Mouse (Mus musculus) embryonic stem cell, embryonic (primary cell): ENCODE data around the gene Guf1.

Experiments
- CTCF ChIA-PET, 4 experiments: fragments of 300-600 bp in 2 of 4; fragments of 350-600 bp in 2 of 4; sonication (Branson Sonifier 250); formaldehyde crosslinking; loops; one replicate each; lab custom pipeline; 2022; ENCODE audit warnings: inconsistent platforms in 2 of 4; lab: Charles Lee
- POLR2A ChIA-PET, 4 experiments: fragments of 300-600 bp in 2 of 4; fragments of 350-600 bp in 2 of 4; sonication (Branson Sonifier 250); formaldehyde crosslinking; loops; one replicate each; lab custom pipeline; 2022; ENCODE audit warnings: antibody characterized with exemption in 4 of 4, inconsistent platforms in 1 of 4; lab: Charles Lee

Gene Guf1

DNA sequence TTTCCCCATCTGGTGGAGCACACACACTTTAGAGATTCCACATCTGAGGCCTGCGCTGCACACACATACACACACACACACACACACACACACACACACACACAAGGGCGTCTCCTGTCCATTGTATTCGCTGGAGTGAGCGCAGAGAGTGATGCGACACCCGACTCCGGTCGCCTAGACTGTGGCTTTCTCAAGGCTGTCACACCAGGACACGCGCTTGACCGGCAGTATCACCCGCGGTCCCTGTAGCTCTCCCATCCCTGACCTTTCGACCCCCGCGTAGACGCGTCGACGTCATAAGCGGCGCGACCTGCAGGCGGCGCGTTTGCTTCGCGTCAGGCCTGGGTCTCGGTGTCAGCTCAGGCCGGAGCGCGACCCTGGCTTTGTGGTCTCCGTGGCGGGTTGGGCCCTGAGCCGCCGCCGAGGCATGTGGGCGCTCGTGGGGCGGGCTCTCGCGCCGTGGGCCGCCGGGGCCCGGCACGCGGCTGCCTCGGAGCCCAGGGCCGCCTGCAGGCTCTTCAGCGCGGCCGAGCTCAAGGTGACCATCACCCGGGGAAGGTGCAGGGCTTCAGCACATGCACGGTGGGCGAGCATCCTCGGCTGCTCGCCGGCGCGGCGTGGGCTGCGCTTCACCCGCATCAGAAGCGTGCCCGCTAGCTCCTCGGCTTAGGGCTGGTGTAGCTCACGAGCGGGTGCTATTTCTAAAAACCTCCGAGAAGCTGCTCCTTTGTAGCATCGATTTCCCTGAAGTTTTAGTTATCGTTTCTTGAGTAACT lies at the start of gene Guf1:
TSS of gene Guf1 (plus strand) at position 296 of the 776 bp plus-strand sequence.
- ChIA-PET POLR2A (interaction anchor here in 3 of 4 experiments (0.7 to 2.2 kb wide), 11 partner anchors 9 to 85 kb away, joined by 3 to 13 read pairs (median 4); partner anchors contain the start of gene Gnpda2 (in 3 of the 3)), CTCF (no interaction called here)

DNA sequence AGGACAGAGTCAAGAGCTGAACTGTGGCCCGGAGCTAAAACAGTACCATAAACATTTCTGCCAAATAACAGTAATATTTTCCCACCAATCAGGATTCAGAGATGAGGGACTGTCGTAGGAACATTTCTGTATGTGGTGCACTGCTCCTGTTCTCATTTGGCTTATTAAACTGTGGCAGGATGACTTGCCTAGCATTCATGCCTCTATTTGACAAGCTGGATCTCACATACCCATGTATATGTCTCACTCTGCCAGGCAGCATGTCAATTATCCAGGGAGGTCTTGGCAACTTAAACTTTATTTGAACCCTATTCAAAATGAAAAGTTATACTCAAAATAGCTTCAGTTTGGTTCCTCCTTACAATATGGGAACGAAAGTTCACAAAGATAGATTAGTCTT lies 49.7 kb upstream of the Guf1 start:
- CTCF ChIA-PET, result no interaction called here
- POLR2A ChIA-PET, result interaction anchor here in 1 of 4 experiments (0.6 kb wide), 1 partner anchor 13 kb away, joined by 4 read pairs; no protein-coding TSS in a partner anchor

DNA sequence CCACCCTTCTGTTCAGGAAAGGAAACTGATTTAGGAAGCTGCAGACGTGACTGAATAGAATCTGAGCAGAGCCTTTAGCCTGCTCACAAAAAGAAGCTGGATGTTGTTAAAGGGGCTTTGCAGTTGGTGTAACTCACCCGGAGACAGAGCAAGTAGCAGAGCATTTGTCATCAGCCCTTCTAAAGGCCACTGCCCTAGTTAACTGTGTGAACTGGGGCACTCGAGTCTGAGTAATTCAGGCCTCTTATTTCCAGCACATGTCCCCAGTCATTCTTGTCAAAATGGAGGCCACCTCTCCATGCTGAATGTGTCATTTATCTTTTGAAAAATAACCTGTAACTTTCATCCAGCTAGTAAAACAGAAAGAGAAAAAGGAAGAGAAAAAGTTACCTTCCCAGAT lies 45.1 kb upstream of the Guf1 start:
- CTCF ChIA-PET, result no interaction called here

DNA sequence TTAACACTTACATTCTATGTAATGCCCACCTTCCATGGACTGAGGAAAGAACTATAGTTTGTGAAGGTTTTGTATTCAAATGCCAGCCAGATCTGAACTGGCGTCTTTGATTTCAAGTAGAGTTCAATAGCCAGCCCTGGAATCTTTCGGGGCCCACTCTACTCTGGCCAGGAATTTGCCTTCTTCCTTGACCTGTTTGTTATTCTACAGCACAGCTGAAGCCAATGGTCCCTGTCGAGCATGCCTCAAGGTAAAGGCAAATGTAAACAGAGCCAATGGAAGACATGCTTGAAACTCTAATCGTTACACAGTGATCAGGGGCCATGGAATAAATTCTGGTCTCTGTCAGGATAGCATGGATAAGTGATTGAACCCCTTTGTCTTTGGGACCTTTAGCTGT lies 44.5 kb upstream of the Guf1 start:
- ChIA-PET POLR2A (no interaction called here), CTCF (no interaction called here)

More for the DNA sequence above, 45.1 kb upstream of the Guf1 start:
- POLR2A ChIA-PET, result no interaction called here

DNA sequence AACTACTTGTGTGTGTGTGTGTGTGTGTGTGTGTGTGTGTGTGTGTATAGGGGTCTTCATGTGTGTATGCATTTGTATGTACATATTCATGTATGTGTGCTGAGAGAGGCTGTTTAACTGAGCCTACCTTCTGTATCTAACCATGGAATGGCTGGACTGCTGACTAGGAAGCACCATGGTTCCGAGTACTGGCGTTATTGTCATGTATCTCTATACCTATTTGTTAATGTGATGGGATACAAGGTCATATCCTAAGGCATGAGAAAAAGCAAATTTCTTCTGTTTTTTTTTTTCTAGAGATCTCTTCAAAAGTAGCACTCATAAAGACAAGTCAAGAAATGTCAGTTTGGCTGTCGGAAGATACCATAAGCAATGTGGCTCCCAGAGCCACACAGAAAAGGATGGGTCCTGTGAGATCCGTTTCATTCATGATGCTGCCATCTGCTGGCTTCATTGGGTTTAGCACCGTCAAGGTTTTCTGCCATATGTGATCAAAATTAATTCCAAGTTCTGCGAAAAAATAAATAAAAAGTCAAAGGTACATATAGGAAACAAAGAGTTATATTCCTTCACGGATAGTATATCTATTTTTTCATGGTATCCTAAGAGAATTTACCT lies 36.0 kb upstream of the Guf1 start:
- ChIA-PET POLR2A (interaction anchor here in 1 of 4 experiments (0.6 kb wide), 1 partner anchor 13 kb away, joined by 4 read pairs; no protein-coding TSS in a partner anchor), CTCF (interaction anchor here in 3 of 4 experiments (0.6 to 1.1 kb wide), 3 partner anchors 57 to 1437 kb away, joined by 3 read pairs; no protein-coding TSS in a partner anchor)

DNA sequence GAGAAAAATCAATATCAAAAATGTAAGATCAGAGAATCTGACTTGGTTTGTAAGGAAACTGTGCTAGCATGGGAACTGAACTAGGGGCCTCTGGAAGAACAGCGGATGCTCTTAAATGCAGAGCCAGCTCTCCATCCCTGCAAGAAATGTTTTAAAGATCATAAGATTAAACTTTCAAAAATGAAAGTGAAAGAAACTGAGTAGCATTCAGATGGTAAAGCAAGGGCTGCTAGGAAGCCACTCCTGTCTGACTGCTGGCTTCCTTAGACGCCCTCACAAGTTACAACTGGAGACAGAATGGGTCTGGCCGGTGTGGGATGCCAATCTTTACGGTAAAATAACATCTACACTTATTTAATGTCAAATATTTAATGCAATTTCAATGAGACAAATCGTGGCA lies 34.7 kb upstream of the Guf1 start:
- CTCF ChIA-PET, result no interaction called here
- POLR2A ChIA-PET, result interaction anchor here in 1 of 4 experiments (0.6 kb wide), 1 partner anchor 183 kb away, joined by 3 read pairs; no protein-coding TSS in a partner anchor

GRCm38 (mm10) chr5:69523944-69524343 lies 32.8 kb upstream of the Guf1 start:
- CTCF ChIA-PET, result no interaction called here
- POLR2A ChIA-PET, result no interaction called here

GRCm38 (mm10) chr5:69541680-69542079 lies 15.0 kb upstream of the Guf1 start:
- ChIA-PET POLR2A (no interaction called here), CTCF (no interaction called here)

DNA sequence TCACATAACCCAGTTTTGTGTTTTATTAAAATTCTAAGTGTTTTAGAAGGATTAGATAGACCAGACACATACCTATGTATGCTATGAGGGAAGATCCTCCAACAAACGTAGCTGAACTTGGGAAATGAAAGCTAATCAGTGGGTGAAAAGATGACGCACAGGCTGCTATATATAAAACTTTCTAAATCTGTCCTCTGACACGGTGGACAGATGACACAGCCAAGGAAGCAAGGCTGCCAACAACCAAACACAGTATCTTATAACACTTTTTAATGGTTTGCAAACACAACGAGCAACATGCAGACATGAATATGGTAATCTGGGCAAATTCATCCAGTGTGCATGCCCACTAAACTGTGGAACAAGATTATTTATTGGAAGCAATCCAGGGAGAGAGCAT lies 14.2 kb upstream of the Guf1 start, which contains the start of gene Yipf7:
TSS of gene Yipf7 (minus strand) at position 160 of the 400 bp plus-strand sequence.
- POLR2A ChIA-PET, result no interaction called here
- CTCF ChIA-PET, result no interaction called here

DNA sequence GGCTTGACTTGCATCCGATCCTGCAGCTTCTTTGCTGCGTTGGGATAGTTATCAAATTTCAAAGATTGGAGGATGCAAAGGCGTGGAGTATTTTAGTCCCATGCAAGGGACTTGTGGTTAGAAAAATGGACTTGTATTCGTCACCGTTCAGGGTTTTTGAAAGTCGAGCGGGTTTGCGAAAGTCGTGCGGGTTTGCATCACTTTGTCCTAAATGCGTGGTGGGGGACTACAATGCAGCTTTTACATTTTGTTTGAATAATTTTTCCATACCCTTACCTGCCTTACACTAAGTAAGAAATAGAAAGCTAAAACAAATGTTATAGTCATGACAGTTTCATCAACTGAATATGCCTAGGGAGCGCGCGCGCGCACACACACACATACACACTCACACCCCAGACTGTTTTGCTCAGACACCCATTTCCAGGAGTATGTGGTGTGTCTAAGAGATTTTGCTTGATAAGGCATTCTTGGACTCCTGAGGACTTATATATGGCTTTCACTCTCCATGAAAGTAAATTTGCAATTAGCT lies 747 bp downstream of the Guf1 start:
- CTCF ChIA-PET, result no interaction called here
- POLR2A ChIA-PET, result interaction anchor here (0.7 to 2.2 kb wide), 12 partner anchors 10 to 86 kb away, joined by 3 to 13 read pairs (median 3); partner anchors contain the start of gene Gnpda2 (in 3 of the 4)

- ChIA-PET POLR2A (interaction anchor here in 3 of 4 experiments (0.7 to 1.9 kb wide), 6 partner anchors 13 to 204 kb away, joined by 3 to 13 read pairs (median 8); partner anchors contain the start of gene Guf1 (in 3 of the 3)), CTCF (no interaction called here)
These were observed 35.1 kb downstream of the Guf1 start, which contains the start of gene Gnpda2 for GRCm38 (mm10) chr5:69591640-69592461. Gnpda2 (minus strand) TSS chr5:69592340.

- ChIA-PET CTCF (interaction anchor here in 1 of 4 experiments (0.6 to 0.7 kb wide), 2 partner anchors 139 to 452 kb away, joined by 3 read pairs; no protein-coding TSS in a partner anchor), POLR2A (no interaction called here)
These were observed 44.3 kb downstream of the Guf1 start for GRCm38 (mm10) chr5:69601027-69601426.

DNA sequence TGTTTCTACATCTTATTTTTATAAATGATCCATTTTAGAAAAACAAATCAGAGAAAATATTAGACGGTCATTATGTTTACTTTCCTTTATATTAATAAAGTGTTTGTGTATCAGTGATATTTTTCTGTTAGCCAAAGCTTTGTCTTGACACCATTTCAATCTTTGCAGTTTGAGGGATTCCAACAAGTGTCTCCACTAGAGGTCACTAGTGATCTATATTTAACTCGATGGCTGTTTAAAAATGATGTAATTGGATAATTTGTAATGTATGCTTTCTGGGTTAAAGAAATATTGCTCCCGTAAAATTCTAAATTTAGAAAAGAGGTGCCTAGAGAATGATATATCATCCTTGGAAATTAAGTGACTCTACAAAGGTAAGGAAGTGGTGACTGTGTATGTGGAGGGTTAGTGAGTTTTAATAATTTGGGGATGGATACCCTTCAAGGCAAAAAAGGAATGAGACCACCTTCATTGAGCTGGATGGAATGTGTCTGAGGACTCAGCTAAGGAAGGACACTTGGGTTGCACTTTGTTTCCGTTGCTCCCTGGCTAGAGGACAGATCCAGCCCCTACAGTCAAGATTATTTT lies 56.6 kb downstream of the Guf1 start:
- ChIA-PET CTCF (no interaction called here), POLR2A (no interaction called here)

- ChIA-PET CTCF (no interaction called here), POLR2A (no interaction called here)
These were observed 64.2 kb downstream of the Guf1 start for GRCm38 (mm10) chr5:69620899-69621298.
